Mouse (Mus musculus) small intestine, adult 2 months (tissue): ENCODE measurements at regions not wholly inside any gene's neighbourhood (a gene's known extent, or its start where the extent isn't known, plus 50 kb on each side); places are given as distances from the start of the nearest gene placed in this dataset.

ENCODE experiments used
- CTCF ChIP-seq: fragments of 200-500 bp; IDR thresholded peaks from 2 replicates; pipeline ENCODE4 v1.5.1; 2012; ENCODE audit warnings: low read depth, mild to moderate bottlenecking, control low read depth, inconsistent platforms, low read length, moderate library complexity, mixed read lengths; ENCODE audit not compliant: insufficient replicate concordance, insufficient read length; ENCODE audit errors: extremely low read depth
- POLR2A ChIP-seq: fragments of 200-500 bp; IDR thresholded peaks from 2 replicates; pipeline ENCODE4 v1.6.1; 2012; ENCODE audit warnings: low read depth, mild to moderate bottlenecking, control low read depth, inconsistent platforms, low read length, moderate library complexity

DNA sequence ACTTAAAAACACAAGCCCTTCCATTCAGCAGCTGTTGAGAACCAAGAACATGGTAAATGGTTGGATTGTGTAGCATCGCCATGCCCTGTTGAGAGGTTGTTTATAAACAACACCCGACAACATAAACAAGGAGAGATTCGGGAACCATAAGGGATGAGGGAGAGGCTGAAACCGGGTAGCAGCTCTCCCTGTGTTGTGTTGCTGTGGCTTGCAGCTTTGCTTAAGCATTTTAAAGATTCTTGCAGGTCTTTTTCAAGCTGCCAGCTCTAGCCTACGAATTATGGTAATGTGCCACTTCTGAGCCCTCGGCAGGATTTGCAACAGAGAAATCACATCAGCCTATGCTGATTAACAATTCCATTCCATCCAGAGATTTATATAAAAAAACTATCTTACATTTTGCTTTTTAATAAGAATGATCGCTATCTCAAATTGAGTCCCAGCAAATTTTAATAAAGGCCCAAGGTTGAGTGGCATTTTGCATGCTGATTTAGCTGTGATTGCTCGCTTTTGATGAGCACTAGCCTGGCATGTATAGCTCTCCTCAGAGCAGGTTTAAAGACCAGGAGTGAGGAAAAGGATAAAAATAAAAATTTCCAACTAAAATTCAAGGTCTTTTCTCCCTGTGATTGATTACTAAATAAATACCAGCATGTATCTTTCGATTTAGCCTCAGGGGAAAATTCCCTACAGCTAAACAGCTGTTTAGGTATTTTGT, 445.7 kb upstream of the 4930412O13Rik start:
- TF ChIP-seq POLR2A (no peak), CTCF (no peak)
